Mouse (Mus musculus): Measurements from ENCODE around the gene Atf3. TPM values are rescaled to one million over a fixed set of nuclear protein-coding genes. Genes with fewer than 3 reads are reported as not detected.

Atf3 gene
- polyA plus RNA-seq, 1 experiment: 0.16 TPM

DNA sequence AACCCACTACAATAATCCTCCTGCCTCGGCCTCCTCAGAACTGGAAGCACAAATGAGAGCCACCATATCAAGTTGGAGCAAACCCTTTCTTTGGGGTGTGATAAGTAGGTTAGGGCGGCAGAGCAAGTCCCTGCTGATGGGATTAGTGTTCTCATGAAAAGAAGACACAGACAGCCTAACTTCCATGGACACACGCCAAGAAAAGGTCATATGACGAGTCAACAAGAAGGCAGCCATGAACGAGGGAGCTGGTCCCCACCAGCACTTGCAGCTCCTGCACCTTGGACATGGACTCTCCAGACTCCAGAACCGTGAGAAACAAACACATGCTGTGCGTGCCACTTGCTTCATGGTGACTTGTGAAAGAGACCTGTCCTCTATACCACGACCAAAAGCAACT lies 2.7 kb upstream of the Atf3 start:
- no peaks in the 10 kb centered on the region for H3K9me3 ChIP-seq (ENCODE audit: control insufficient read depth, low read length)
- TF ChIP-seq TAL1 (IDR thresholded peaks at IDR 0.05; ENCODE audit: low read length): no peak
- no peak for TF ChIP-seq GATA1 (IDR thresholded peaks at IDR 0.05; ENCODE audit: low read length)
- no peaks in the 10 kb centered on the region for H3K36me3 ChIP-seq (ENCODE audit: control insufficient read depth)
- no peak overlapping the region for H3K4me3 ChIP-seq (replicated peaks)
- peaks cover 19% of the 10 kb centered on the region for H3K4me1 ChIP-seq (ENCODE audit: control insufficient read depth)
- peaks cover 46% of the 10 kb centered on the region for H3K27me3 ChIP-seq (ENCODE audit: control insufficient read depth)

DNA sequence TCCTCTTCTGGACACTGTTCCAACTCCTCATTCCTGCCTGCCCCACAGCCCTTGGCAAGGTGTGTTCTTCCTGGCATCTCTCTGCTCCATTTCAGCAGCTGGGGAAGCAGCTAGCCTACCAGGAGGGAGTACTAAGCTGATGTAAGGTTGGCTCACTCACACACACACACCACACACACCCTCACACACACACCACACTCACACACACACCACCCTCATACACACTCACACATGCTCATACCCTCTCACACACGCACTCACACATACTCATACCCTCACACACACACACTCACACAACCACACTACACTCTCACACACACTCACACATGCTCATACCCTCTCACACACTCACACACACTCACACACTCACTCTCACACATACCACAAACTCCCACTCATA lies 1.9 kb upstream of the Atf3 start:
- peaks cover 53% of the 10 kb centered on the region for H3K27me3 ChIP-seq (ENCODE audit: control insufficient read depth)
- TF ChIP-seq GATA1 (IDR thresholded peaks at IDR 0.05; ENCODE audit: low read length) (no peak), TAL1 (IDR thresholded peaks at IDR 0.05; ENCODE audit: low read length) (no peak)
- H3K4me3 ChIP-seq (replicated peaks): no peak overlapping the region
- peaks cover 13% of the 10 kb centered on the region for H3K4me1 ChIP-seq (ENCODE audit: control insufficient read depth)
- no peaks in the 10 kb centered on the region for H3K9me3 ChIP-seq (ENCODE audit: control insufficient read depth, low read length)
- no peaks in the 10 kb centered on the region for H3K36me3 ChIP-seq (ENCODE audit: control insufficient read depth)

DNA sequence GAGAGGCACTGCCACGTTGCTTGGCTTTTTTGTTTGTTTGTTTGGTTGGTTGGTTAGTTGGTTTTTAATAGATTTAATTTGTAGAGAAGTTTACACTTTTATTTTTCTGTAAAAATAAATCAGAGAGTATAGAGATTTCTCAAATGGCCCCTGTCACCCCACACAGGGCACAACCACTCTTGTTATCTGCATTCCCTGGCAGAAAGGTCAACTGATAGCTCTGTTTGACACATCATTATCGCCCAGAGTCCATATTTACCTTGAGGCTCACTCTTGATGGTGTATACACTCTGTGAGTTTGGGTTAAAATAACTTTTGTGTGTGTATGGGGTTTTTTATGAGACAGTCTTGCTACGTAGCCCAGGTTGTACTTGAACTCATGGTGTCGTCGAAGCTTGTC lies 744 bp upstream of the Atf3 start:
- H3K9me3 ChIP-seq (ENCODE audit: control insufficient read depth, low read length): no peaks in the 10 kb centered on the region
- H3K36me3 ChIP-seq (ENCODE audit: control insufficient read depth): no peaks in the 10 kb centered on the region
- TF ChIP-seq TAL1 (IDR thresholded peaks at IDR 0.05; ENCODE audit: low read length) (no peak), GATA1 (IDR thresholded peaks at IDR 0.05; ENCODE audit: low read length) (no peak)
- H3K4me1 ChIP-seq (ENCODE audit: control insufficient read depth): peaks cover under 1% of the 10 kb centered on the region
- H3K4me3 ChIP-seq (replicated peaks): no peak overlapping the region
- peaks cover 56% of the 10 kb centered on the region for H3K27me3 ChIP-seq (ENCODE audit: control insufficient read depth)

DNA sequence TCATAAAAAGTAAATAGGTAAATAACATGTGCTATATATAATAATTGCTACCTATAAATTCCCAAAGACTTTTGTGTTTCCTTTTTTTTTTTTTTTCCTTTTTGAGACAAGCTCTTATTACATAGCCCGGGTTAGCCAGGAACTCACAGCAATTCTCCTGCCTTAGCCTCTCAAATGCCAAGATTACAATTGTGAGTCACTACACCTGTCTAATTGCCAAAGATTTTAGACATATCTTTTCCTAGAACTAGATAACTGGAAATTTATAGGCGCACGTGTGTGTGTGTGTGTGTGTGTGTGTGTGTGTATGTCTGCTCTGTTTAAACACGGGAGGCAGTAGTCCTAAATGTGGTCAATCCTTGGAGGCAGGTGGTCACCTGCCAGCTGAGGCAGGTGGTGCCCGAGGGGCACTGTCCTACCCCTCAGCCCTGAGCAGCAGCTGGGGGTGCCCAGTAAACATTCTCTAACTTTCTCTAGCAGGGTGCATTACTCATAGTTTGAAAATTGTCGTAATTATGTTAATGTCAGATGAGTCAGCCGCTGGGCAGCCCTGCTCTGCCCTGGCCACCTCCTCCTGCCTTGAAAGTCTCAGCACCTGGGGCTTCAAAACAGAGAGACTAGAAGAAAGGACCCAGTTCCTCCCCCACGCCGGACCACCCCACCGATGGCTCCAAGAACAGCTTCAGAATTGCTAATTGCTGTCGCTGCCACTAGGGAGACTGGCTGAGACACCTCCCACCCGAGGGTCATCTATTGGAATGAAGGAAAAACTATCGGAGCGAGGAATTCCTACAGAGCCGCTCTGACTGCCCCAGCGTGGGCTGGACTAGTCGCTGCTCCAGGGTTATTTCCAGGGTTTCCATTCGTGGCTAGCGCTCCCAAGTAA lies 1.8 kb downstream of the Atf3 start:
- H3K4me1 ChIP-seq (ENCODE audit: control insufficient read depth): no peaks in the 10 kb centered on the region
- H3K9me3 ChIP-seq (ENCODE audit: control insufficient read depth, low read length): no peaks in the 10 kb centered on the region
- no peak overlapping the region for H3K4me3 ChIP-seq (replicated peaks)
- TF ChIP-seq GATA1 (IDR thresholded peaks at IDR 0.05; ENCODE audit: low read length) (no peak), TAL1 (IDR thresholded peaks at IDR 0.05; ENCODE audit: low read length) (no peak)
- H3K36me3 ChIP-seq (ENCODE audit: control insufficient read depth): no peaks in the 10 kb centered on the region
- H3K27me3 ChIP-seq (ENCODE audit: control insufficient read depth): peaks cover 59% of the 10 kb centered on the region

DNA sequence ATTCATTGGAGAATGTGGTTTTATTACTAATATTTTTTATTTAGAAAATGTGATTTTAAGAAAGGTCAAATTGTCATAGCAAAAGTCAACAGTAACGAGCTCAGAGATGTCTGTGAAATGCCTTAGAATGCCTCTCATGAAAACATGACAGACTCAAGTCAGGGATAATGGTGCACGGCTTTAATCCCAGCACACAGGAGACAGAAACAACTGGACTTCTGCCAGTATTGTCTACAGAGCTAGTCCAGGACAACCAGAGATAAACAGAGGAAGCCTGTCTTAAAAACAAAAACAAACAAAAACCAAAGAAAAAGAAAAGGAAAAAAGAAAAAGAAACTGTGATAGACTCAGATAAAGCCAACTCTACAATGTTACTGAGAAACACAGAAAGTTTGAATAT lies 6.7 kb downstream of the Atf3 start:
- H3K36me3 ChIP-seq (ENCODE audit: control insufficient read depth): no peaks in the 10 kb centered on the region
- no peaks in the 10 kb centered on the region for H3K4me1 ChIP-seq (ENCODE audit: control insufficient read depth)
- H3K4me3 ChIP-seq (replicated peaks): no peak overlapping the region
- no peaks in the 10 kb centered on the region for H3K9me3 ChIP-seq (ENCODE audit: control insufficient read depth, low read length)
- peaks cover 33% of the 10 kb centered on the region for H3K27me3 ChIP-seq (ENCODE audit: control insufficient read depth)
- TF ChIP-seq TAL1 (IDR thresholded peaks at IDR 0.05; ENCODE audit: low read length): no peak

DNA sequence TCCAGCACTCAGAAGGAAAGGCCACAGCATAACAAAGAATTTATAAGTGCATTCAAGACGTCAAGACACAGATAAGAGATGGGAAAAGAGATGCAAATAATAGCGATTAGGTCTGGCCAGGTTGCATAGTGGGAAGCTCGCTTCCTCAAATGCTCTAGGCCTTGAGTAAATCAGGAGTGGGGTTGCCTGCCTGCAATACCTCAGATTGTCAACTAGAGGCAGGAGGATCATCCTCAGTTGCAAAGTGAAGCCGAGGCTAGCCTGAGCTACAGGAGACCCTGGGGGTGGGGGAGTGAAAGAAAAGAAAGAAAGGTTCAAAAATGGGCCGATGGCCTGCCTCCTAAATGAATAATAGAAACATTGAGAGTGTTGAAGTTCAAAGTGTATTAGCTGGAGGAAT lies 12.0 kb downstream of the Atf3 start:
- no peaks in the 10 kb centered on the region for H3K36me3 ChIP-seq (ENCODE audit: control insufficient read depth)
- no peak overlapping the region for H3K4me3 ChIP-seq (replicated peaks)
- H3K9me3 ChIP-seq (ENCODE audit: control insufficient read depth, low read length): 0 out of 2 replicates have a peak, but pooled peaks cover 3% of the 10 kb centered on the region
- no peak for TF ChIP-seq GATA1 (IDR thresholded peaks at IDR 0.05; ENCODE audit: low read length)
- no peak for TF ChIP-seq TAL1 (IDR thresholded peaks at IDR 0.05; ENCODE audit: low read length)
- H3K27me3 ChIP-seq (ENCODE audit: control insufficient read depth): peaks cover 26% of the 10 kb centered on the region
- H3K4me1 ChIP-seq (ENCODE audit: control insufficient read depth): no peaks in the 10 kb centered on the region

DNA sequence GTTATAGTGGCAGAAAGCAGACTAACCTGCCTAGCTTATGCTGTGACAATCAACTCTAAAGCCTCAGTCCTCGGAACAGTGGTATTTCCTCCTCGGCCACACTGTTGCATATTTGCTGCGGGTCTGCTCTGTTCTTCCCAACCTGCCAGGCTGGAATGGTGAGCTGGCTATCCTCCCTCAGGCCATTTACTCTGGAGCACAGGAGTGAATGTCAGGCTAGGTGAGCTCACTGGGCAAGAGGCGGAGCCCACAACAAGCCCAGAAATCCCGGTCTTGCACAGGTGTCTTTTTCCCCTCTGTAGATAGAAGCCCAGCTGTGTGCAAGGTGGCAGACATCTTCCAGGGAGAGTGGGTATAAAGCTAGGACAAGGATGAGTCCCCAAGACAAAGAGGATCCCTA lies 13.0 kb downstream of the Atf3 start:
- Histone ChIP-seq H3K36me3 (ENCODE audit: control insufficient read depth) (no peaks in the 10 kb centered on the region), H3K4me3 (replicated peaks) (no peak overlapping the region), H3K9me3 (ENCODE audit: control insufficient read depth, low read length) (0 out of 2 replicates have a peak, but pooled peaks cover 3% of the 10 kb centered on the region), H3K4me1 (ENCODE audit: control insufficient read depth) (no peaks in the 10 kb centered on the region), H3K27me3 (ENCODE audit: control insufficient read depth) (peaks cover 23% of the 10 kb centered on the region)
- TF ChIP-seq TAL1 (IDR thresholded peaks at IDR 0.05; ENCODE audit: low read length) (no peak), GATA1 (IDR thresholded peaks at IDR 0.05; ENCODE audit: low read length) (no peak)

DNA sequence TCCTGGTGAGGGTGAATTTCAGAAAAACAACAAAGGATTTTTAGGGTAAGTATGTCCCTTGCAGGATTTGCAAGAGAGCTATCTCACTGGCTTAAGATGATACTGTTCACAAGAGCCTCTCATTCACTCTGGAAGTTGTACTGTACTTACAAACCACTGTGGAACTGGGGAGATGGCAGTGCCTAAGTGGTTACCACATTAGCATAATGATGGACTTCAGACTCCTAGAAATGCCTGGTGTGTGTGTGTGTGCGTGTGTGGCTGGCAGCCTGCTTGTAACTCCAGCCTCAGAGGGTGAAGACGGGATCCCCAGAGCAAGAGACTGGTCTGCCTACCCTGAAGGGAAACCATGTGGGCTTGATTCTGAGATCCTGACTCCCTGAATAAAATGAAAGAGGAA lies 14.3 kb downstream of the Atf3 start:
- peaks cover 24% of the 10 kb centered on the region for H3K27me3 ChIP-seq (ENCODE audit: control insufficient read depth)
- H3K36me3 ChIP-seq (ENCODE audit: control insufficient read depth): no peaks in the 10 kb centered on the region
- no peak for TF ChIP-seq GATA1 (IDR thresholded peaks at IDR 0.05; ENCODE audit: low read length)
- TF ChIP-seq TAL1 (IDR thresholded peaks at IDR 0.05; ENCODE audit: low read length): no peak
- 0 out of 2 replicates have a peak, but pooled peaks cover 3% of the 10 kb centered on the region for H3K9me3 ChIP-seq (ENCODE audit: control insufficient read depth, low read length)
- no peaks in the 10 kb centered on the region for H3K4me1 ChIP-seq (ENCODE audit: control insufficient read depth)
- H3K4me3 ChIP-seq (replicated peaks): no peak overlapping the region

DNA sequence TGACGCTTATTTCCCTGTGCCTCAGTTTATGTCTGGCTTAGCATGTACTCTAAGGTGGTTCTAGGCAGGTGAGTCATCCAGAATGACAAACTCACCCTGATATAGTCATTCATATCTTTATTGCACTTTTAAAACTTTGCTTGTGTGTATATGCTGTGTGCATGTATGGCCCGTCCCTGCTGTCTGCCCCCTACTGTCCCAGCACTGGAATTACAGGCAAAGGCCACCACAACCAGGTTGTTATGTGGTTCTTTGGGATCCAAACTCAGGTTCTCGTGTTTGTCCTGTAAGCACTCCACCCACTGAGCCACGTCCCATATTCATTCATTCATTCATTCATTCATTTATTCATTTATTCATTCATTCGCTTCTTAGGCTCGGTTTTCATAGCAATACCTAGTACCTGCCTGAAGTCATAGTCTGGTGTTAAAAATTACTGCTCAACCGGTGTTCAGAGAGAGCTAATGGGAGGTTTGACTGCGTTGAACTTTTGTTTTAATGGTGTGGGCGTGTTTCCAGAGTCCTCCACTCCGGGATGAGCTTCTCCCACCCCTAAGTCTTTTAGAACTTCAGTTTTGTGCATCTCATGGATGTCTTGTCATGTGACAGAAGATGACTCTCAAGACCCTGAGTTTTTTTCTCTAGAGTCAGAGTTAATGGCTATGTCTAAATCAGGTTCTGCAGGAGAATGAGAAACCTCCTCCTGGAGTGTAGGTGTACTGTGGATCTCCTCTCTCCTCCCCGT lies 15.5 kb downstream of the Atf3 start:
- Histone ChIP-seq H3K4me1 (ENCODE audit: control insufficient read depth) (no peaks in the 10 kb centered on the region), H3K9me3 (ENCODE audit: control insufficient read depth, low read length) (0 out of 2 replicates have a peak, but pooled peaks cover 3% of the 10 kb centered on the region), H3K27me3 (ENCODE audit: control insufficient read depth) (peaks cover 26% of the 10 kb centered on the region), H3K4me3 (replicated peaks) (no peak overlapping the region), H3K36me3 (ENCODE audit: control insufficient read depth) (no peaks in the 10 kb centered on the region)
- no peak for TF ChIP-seq GATA1 (IDR thresholded peaks at IDR 0.05; ENCODE audit: low read length)
- no peak for TF ChIP-seq TAL1 (IDR thresholded peaks at IDR 0.05; ENCODE audit: low read length)

Measured in erythroblast, embryonic 14.5 days (primary cell).